Comparison of ENCODE assay signal across 7 mouse cellular contexts in genomic region chr11:99023500-99024467, GRCm38 (mm10). TPM values are rescaled to one million over a fixed set of nuclear protein-coding genes. Genes with fewer than 3 reads are reported as not detected.
A peak's percentile ranks its signal among the peaks of the same experiment; 100 is the strongest.
DNase-seq lines count a peak whose midpoint lies in the region; ATAC-seq lines count a peak whose summit lies in the region.

TSS of gene Top2a (minus strand) at chr11:99024189.

- H3K4me3 ChIP-seq in intestine, embryonic 16.5 days (ENCODE audit: low read length): peak within 1 kb of the TSS; percentile 78
- H3K4me3 ChIP-seq in midbrain, embryonic 11.5 days (ENCODE audit: low read depth, low read length): peak within 1 kb of the TSS; percentile 76

- peaks cover 6% of the 10 kb centered on the region; the same call in 1 of the 2 replicates for H3K36me3 ChIP-seq in intestine, embryonic 16.5 days (ENCODE audit: control insufficient read depth, insufficient read depth, low read length)
- peaks cover 19% of the 10 kb centered on the region; the same call in 1 of the 2 replicates for H3K36me3 ChIP-seq in midbrain, embryonic 11.5 days (ENCODE audit: control insufficient read depth, insufficient read depth, low read length)

- peak; percentile 96 for ATAC-seq in intestine, embryonic 16.5 days
- ATAC-seq in midbrain, embryonic 11.5 days (ENCODE audit: low FRiP score): peak; percentile 94

- intact Hi-C loops in left cerebral cortex, postnatal 36 days (cut with DNase I): no loop called here

- H3K9ac ChIP-seq in intestine, embryonic 16.5 days (ENCODE audit: low read depth, low read length): peak within 1 kb of the TSS; percentile 80
- H3K9ac ChIP-seq in midbrain, embryonic 11.5 days (ENCODE audit: low read length): peak within 1 kb of the TSS; percentile 88

- WGBS in intestine, embryonic 16.5 days: under 1% methylated on average over 54 of the region's 54 CpGs
- under 1% methylated on average over 54 of the region's 54 CpGs for WGBS in midbrain, embryonic 11.5 days

- peak within 1 kb of the TSS; percentile 56 for H3K4me2 ChIP-seq in intestine, embryonic 16.5 days (ENCODE audit: low read depth, low read length)
- H3K4me2 ChIP-seq in midbrain, embryonic 11.5 days: peak within 1 kb of the TSS; percentile 59

- H3K27me3 ChIP-seq in intestine, embryonic 16.5 days (replicated peaks; ENCODE audit: control insufficient read depth, insufficient read depth, low read length): no peaks in the 10 kb centered on the region
- no peaks in the 10 kb centered on the region for H3K27me3 ChIP-seq in midbrain, embryonic 11.5 days (ENCODE audit: control insufficient read depth, insufficient read depth, low read length)

- H3K27ac ChIP-seq in intestine, embryonic 16.5 days (ENCODE audit: low read length): peak within 1 kb of the TSS; percentile 25; the same call in 1 of the 2 replicates
- peak within 1 kb of the TSS; percentile 58; the same call in 1 of the 2 replicates for H3K27ac ChIP-seq in midbrain, embryonic 11.5 days (ENCODE audit: low read depth, low read length)

- peak; percentile 91 for DNase-seq in adrenal gland, postnatal 10 days
- DNase-seq in embryo, embryonic 9.5 days (ENCODE audit: extremely low spot score): peak; percentile 100
- peak; percentile 68 to 79 for DNase-seq in gastrocnemius, postnatal 4 days (ENCODE audit: low spot score in 2 of 2)
- DNase-seq in left cerebral cortex, postnatal 36 days (ENCODE audit: low spot score in 2 of 2): peak; percentile 92 to 96
- peak; percentile 100 for DNase-seq in midbrain, embryonic 11.5 days (ENCODE audit: low spot score, missing footprints)
- DNase-seq in skeletal muscle tissue, adult 2 months (ENCODE audit: low read depth, low spot score): peak; percentile 98

- H3K4me1 ChIP-seq in intestine, embryonic 16.5 days (ENCODE audit: control insufficient read depth, insufficient read depth, low read length): peaks cover 7% of the 10 kb centered on the region
- H3K4me1 ChIP-seq in midbrain, embryonic 11.5 days (ENCODE audit: control insufficient read depth, insufficient read depth, low read length): peaks cover 10% of the 10 kb centered on the region

- no peaks in the 10 kb centered on the region for H3K9me3 ChIP-seq in intestine, embryonic 16.5 days (ENCODE audit: control insufficient read depth, low read length)
- H3K9me3 ChIP-seq in midbrain, embryonic 11.5 days (ENCODE audit: control insufficient read depth, low read length): no peaks in the 10 kb centered on the region

RNA-seq across cellular contexts. Expression of gene Top2a, which starts in this region (rescaled TPM):
- 10 to 100 TPM; 54.0 to 73.1 TPM for total RNA-seq in adrenal gland, postnatal 10 days (2021)
- 10 to 100 TPM; 86.4 to 96.2 TPM for total RNA-seq in gastrocnemius, postnatal 4 days (2021)
- polyA plus RNA-seq in intestine, embryonic 16.5 days (2015; fragmentation: Nextera tagmentation; extraction: Ambion mirVana): 132 and 149 TPM in 2 replicates
- 1 to 10 TPM in 1 of 2 experiments, under 1 TPM in 1; 0.66 to 1.8 TPM for total RNA-seq in left cerebral cortex, postnatal 36 days (2021)
- 431 and 436 TPM in 2 replicates for polyA plus RNA-seq in midbrain, embryonic 11.5 days (2014; fragmentation: Nextera tagmentation; extraction: Ambion mirVana)

Comparison
In these comparisons a context has a peak if more than half of its experiments do, and no peak if none do; other contexts are left out.
1. Peak in every context shown above with its lines: DNase-seq, ATAC-seq, H3K4me3 ChIP-seq and H3K27ac ChIP-seq.
2. RNA of gene Top2a (total RNA-seq): 86.4 to 96.2 TPM in gastrocnemius, postnatal 4 days and 54.0 to 73.1 TPM in adrenal gland, postnatal 10 days; 0.66 to 1.8 TPM in left cerebral cortex, postnatal 36 days; every median in the first group is over 10 times any median in the second.